Mouse (Mus musculus): ENCODE data around the gene Zfp791.

DNA sequence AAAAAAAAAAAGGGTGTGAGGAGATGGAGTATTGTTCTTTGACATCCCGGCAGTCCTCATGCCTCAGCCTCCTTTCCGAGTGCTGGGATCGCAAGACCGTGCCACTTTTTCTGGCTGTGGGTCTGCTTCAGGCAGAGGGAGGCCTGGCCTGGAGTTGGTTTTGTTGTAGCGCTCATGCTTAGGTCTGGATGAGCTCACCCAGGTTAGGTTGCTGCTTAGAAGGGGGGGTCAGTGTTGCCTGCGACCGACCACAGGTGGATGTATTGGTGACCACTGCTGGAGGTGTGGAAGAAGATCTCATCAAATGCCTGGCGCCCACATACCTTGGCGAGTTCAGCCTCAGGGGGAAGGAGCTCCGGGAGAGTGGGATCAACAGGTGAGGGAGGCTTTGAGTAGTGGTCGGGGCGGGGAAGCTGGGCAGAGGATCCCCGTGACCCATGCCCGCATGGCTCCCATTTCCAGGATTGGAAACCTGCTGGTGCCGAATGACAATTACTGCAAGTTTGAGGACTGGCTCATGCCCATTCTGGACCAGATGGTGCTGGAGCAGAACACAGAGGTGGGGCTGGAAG, 49.8 kb downstream of the Zfp791 start:
- TF ChIP-seq POLR2A (IDR thresholded peaks at IDR 0.05; ENCODE audit: low read depth, low read length) = no peak
- TF ChIP-seq CTCF (IDR thresholded peaks at IDR 0.05; ENCODE audit: extremely low read depth, insufficient read length, insufficient replicate concordance, low read depth, low read length) = no peak

Data from small intestine, adult 2 months (tissue).